Mouse (Mus musculus) layer of hippocampus, postnatal 14 days (tissue): Measurements from ENCODE around the gene Psg17. TPM values are rescaled to one million over a fixed set of nuclear protein-coding genes. Genes with fewer than 3 reads are reported as not detected.

Experiments used
- total RNA-seq, 2 experiments: library from RNA; stranded (reverse); gene quantifications; 2 replicates each; pipeline ENCODE4 v1.2.3; 2021

Gene Psg17
- total RNA-seq, 2 experiments from 2014 or later = not detected

Other genes starting within 250 kb of the Psg17 start
- not detected for gene Psg23, start 205.1 kb downstream of the Psg17 start, total RNA-seq
- not detected for gene Psg21, start 164.9 kb downstream of the Psg17 start, total RNA-seq
- not detected for gene Psg20, start 135.4 kb downstream of the Psg17 start, total RNA-seq
- gene Psg22, start 103.5 kb downstream of the Psg17 start, total RNA-seq = not detected
- not detected for gene Psg19, start 23.1 kb downstream of the Psg17 start, total RNA-seq
- gene Mill2, start 18.4 kb upstream of the Psg17 start, total RNA-seq = 1 to 10 TPM; 1.7 to 2.0 TPM
- 10 to 100 TPM; 28.4 to 35.0 TPM for gene Pglyrp1, start 49.7 kb upstream of the Psg17 start, total RNA-seq
- 10 to 100 TPM; 11.0 to 12.8 TPM for gene Ccdc61, start 88.8 kb upstream of the Psg17 start, total RNA-seq
- 100 to 1,000 TPM in 1 of 2 experiments, 10 to 100 TPM in 1; 93.5 to 101 TPM for gene Nova2, start 104.3 kb upstream of the Psg17 start, total RNA-seq
- 1 to 10 TPM in 1 of 2 experiments, under 1 TPM in 1; 0.48 to 1.3 TPM for gene Nanos2, start 165.8 kb upstream of the Psg17 start, total RNA-seq
- gene Mypop, start 169.6 kb upstream of the Psg17 start, total RNA-seq = 10 to 100 TPM; 35.6 to 40.5 TPM
- gene Irf2bp1, start 182.4 kb upstream of the Psg17 start, total RNA-seq = 10 to 100 TPM; 43.7 to 44.5 TPM
- gene Foxa3, start 201.9 kb upstream of the Psg17 start, total RNA-seq = not detected
- gene Sympk, start 202.8 kb upstream of the Psg17 start, total RNA-seq = 100 to 1,000 TPM; 103 to 105 TPM
- under 1 TPM in 1 of 2 experiments, not detected in 1; 0.21 TPM for gene Rsph6a, start 233.1 kb upstream of the Psg17 start, total RNA-seq